Mouse (Mus musculus): Measurements from ENCODE around the gene Ccdc151. TPM values are rescaled to one million over a fixed set of nuclear protein-coding genes. Genes with fewer than 3 reads are reported as not detected.

Ccdc151 gene
- not detected for polyA plus RNA-seq (2015; fragmentation: Illumina TruSeq; extraction: RNeasy Lipid Tissue Mini Kit (QIAGEN cat#74804); ENCODE audit: insufficient read depth, low read depth, low replicate concordance)

DNA sequence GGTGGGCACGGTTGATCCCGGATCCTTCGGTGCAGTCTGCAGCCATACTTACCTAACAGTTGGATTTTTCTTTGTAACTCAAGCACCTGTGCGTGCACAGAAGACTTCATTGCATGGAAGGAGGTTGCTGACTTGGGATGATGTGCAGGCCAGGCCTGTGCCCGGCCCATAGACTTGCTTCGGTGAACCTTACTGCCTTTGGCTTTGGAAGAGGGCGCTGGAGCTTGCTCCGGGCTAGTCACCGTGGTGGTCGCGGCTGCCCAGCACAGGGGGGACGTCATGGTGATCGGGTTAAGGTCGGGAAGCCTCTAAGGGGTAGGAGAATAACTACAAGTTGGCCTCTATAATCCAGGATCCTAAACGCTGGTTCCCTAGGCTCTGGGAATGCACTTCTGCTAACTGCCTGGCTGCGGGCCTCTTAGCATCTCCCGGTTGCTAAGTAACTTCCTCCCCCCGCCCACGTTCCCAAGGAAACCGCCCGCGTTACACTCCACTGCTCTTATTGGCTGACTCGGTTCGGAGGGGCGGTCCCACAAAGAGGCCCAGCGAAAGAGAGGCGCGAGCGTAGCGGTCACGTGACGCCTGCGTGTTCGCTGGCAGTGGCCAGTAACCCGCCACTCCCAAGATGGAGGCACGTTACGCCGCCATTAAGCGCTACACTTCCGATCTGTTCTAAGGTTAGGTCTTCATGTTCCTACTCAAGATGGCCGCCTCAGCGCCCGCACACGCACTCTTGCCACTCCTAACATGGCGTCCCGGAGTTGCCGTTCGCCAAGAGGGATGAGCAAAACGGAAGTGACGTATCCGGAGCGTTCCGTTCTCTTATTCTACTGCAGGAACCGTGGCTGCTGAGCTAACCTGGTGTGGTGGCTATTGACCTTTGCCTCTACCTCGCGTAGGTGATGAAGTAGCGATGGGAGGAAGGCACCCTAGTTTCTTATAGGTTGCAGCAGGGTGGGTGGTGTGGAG, at the start of gene Ccdc151, which contains the start of gene Prkcsh:
Gene Ccdc151 (minus strand): TSS at position 441 of the 969 bp plus-strand sequence.
Gene Prkcsh (plus strand): TSS at position 613 of the 969 bp plus-strand sequence.

DNA sequence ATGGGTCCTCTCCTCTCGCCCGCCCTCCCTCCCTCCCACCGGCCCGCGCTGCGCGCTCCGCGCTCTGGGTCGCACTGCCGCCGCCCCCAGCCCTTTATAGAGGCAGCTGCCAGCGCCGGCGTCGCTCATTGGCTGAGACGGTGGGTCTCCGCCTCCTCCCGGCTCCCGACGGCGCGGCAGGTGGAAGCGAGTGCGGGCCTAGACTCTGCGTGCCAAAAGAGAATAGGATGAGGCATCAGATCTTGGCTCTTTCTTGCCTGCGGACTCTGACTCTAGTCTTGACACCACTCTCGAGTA, 49.5 kb upstream of the Ccdc151 start, which contains the start of gene Elavl3:
Gene Elavl3 (minus strand): TSS at position 66 of the 297 bp plus-strand sequence.

DNA sequence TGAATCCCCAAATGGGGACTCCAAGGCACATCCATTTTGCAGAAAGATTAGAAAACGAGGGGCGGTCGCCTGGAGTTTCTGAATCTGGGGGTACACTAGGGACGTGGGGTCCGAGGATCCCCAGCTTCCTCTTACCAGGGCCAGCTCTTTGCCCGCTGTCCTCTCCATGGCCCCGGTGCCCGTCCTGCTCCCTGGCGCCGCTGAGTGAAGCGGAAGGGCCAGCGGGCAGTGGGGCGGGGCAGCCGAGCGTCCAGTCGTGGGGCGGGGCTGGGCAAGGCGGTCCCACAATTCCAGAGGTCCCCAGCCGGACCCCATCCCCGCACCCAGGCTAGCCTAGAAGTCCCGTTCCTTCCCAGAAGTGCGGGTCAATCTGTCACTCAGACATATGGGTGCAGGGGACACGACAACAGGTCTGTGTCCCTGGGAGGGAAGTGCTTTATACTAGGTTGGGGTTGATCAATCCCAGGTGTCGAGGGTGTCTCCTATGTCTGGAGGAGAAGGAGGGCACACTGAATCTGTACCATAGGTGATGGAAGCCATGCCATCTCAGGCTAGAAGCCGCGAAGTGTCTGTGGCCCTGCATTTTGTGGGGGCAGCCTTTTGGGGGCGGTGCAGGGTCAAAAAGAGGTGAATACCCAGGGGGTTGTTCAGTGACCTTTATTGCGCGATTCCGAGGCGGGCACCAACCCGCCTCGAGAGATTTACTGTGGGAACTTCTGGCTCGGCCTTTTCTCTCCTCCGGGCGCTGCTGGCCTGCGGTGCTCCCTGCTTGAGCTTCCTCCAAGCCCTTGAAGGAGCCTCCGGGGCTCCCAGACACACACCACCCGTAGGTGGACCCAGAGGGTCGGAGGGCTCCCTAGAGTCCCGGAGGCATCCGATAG, 13.0 kb downstream of the Ccdc151 start, which contains the start of gene Rgl3:
Gene Rgl3 (minus strand): TSS at position 217 of the 881 bp plus-strand sequence.

DNA sequence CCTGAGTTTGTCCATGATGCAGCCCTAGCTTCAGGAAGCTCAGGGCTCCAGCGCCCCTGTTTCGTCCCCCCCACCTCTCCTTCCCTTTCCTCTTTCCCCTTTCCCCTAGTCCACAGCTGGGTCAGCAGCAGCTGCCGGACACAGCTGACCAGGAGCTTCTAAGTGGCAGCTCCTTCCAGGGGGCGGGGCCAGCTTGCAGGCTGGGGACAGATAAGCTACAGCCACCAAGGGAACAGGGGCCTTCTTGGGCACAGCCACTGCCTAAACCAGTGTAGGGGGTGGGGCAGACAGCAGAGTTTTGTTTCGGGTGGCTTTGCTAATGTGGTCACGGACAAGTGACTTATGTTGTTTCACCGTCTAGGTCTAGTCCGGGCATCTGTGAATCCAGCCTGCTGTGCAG, 39.0 kb downstream of the Ccdc151 start, which contains the start of gene Epor:
Gene Epor (minus strand): TSS at position 90 of the 400 bp plus-strand sequence.

DNA sequence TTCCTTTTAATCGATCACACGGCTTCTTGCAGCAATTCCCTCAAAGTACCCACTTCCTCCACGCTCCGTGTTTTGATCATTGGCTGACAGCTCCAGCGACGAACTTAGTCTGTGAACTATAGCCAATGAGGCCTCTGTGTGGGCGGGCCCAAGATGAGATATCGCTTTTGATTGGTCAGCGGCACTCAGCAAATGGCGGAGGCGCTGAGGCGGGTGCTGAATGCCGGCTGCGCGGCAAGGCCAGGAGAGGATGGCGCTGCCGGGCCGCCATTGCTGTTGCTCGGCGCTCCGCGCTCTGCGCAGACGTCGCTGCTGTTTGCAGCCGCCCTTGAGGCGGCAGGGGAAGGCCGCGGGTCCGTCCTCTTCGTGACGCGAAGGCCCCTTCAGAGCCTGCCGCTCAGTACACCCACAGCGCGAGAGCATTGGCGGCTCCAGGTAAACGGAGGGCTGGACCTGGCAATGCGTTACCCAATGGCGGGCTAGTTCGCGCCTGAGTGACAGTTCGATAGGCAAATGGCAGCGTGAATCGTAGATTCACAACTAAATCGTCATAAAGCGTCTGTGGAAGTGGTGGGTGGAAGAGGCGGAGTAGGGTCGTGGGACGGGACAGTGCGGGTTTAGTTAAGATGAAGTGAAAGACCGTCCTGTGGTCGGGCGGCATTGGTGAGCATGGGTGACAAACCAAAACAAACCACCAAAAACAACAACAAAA, 46.7 kb downstream of the Ccdc151 start, which contains the start of gene Swsap1:
Gene Swsap1 (plus strand): TSS at position 186 of the 712 bp plus-strand sequence.

Other genes starting within 250 kb of the Ccdc151 start
- gene Spc24, start 242.3 kb downstream of the Ccdc151 start, polyA plus RNA-seq (2015; fragmentation: Illumina TruSeq; extraction: RNeasy Lipid Tissue Mini Kit (QIAGEN cat#74804); ENCODE audit: insufficient read depth, low read depth, low replicate concordance), result 1.3 TPM
- 7.1 TPM for gene Kank2, start 203.9 kb downstream of the Ccdc151 start, polyA plus RNA-seq (2015; fragmentation: Illumina TruSeq; extraction: RNeasy Lipid Tissue Mini Kit (QIAGEN cat#74804); ENCODE audit: insufficient read depth, low read depth, low replicate concordance)
- 10.6 TPM for gene Angptl8, start 167.1 kb downstream of the Ccdc151 start, polyA plus RNA-seq (2015; fragmentation: Illumina TruSeq; extraction: RNeasy Lipid Tissue Mini Kit (QIAGEN cat#74804); ENCODE audit: insufficient read depth, low read depth, low replicate concordance)
- gene Dock6, start 150.0 kb downstream of the Ccdc151 start, polyA plus RNA-seq (2015; fragmentation: Illumina TruSeq; extraction: RNeasy Lipid Tissue Mini Kit (QIAGEN cat#74804); ENCODE audit: insufficient read depth, low read depth, low replicate concordance), result 15.0 TPM
- 25.1 TPM for gene Rab3d, start 84.4 kb downstream of the Ccdc151 start, polyA plus RNA-seq (2015; fragmentation: Illumina TruSeq; extraction: RNeasy Lipid Tissue Mini Kit (QIAGEN cat#74804); ENCODE audit: insufficient read depth, low read depth, low replicate concordance)
- gene Ccdc159, start 75.2 kb downstream of the Ccdc151 start, polyA plus RNA-seq (2015; fragmentation: Illumina TruSeq; extraction: RNeasy Lipid Tissue Mini Kit (QIAGEN cat#74804); ENCODE audit: insufficient read depth, low read depth, low replicate concordance), result 3.1 TPM
- 27.1 TPM for gene Tmem205, start 75.1 kb downstream of the Ccdc151 start, polyA plus RNA-seq (2015; fragmentation: Illumina TruSeq; extraction: RNeasy Lipid Tissue Mini Kit (QIAGEN cat#74804); ENCODE audit: insufficient read depth, low read depth, low replicate concordance)
- gene Plppr2, start 65.6 kb downstream of the Ccdc151 start, polyA plus RNA-seq (2015; fragmentation: Illumina TruSeq; extraction: RNeasy Lipid Tissue Mini Kit (QIAGEN cat#74804); ENCODE audit: insufficient read depth, low read depth, low replicate concordance), result 4.7 TPM
- gene Swsap1, start 46.9 kb downstream of the Ccdc151 start, polyA plus RNA-seq (2015; fragmentation: Illumina TruSeq; extraction: RNeasy Lipid Tissue Mini Kit (QIAGEN cat#74804); ENCODE audit: insufficient read depth, low read depth, low replicate concordance), result 3.1 TPM
- gene Epor, start 39.1 kb downstream of the Ccdc151 start, polyA plus RNA-seq (2015; fragmentation: Illumina TruSeq; extraction: RNeasy Lipid Tissue Mini Kit (QIAGEN cat#74804); ENCODE audit: insufficient read depth, low read depth, low replicate concordance), result not detected
- gene Rgl3, start 13.2 kb downstream of the Ccdc151 start, polyA plus RNA-seq (2015; fragmentation: Illumina TruSeq; extraction: RNeasy Lipid Tissue Mini Kit (QIAGEN cat#74804); ENCODE audit: insufficient read depth, low read depth, low replicate concordance), result 8.2 TPM
- 16.0 TPM for gene Prkcsh, start 172 bp upstream of the Ccdc151 start, polyA plus RNA-seq (2015; fragmentation: Illumina TruSeq; extraction: RNeasy Lipid Tissue Mini Kit (QIAGEN cat#74804); ENCODE audit: insufficient read depth, low read depth, low replicate concordance)
- 0.20 TPM for gene Elavl3, start 49.4 kb upstream of the Ccdc151 start, polyA plus RNA-seq (2015; fragmentation: Illumina TruSeq; extraction: RNeasy Lipid Tissue Mini Kit (QIAGEN cat#74804); ENCODE audit: insufficient read depth, low read depth, low replicate concordance)
- 1.6 TPM for gene Gm49318, start 68.6 kb upstream of the Ccdc151 start, polyA plus RNA-seq (2015; fragmentation: Illumina TruSeq; extraction: RNeasy Lipid Tissue Mini Kit (QIAGEN cat#74804); ENCODE audit: insufficient read depth, low read depth, low replicate concordance)
- 3.8 TPM for gene Zfp653, start 68.7 kb upstream of the Ccdc151 start, polyA plus RNA-seq (2015; fragmentation: Illumina TruSeq; extraction: RNeasy Lipid Tissue Mini Kit (QIAGEN cat#74804); ENCODE audit: insufficient read depth, low read depth, low replicate concordance)
- 7.1 TPM for gene Ecsit, start 82.8 kb upstream of the Ccdc151 start, polyA plus RNA-seq (2015; fragmentation: Illumina TruSeq; extraction: RNeasy Lipid Tissue Mini Kit (QIAGEN cat#74804); ENCODE audit: insufficient read depth, low read depth, low replicate concordance)
- gene Cnn1, start 96.6 kb upstream of the Ccdc151 start, polyA plus RNA-seq (2015; fragmentation: Illumina TruSeq; extraction: RNeasy Lipid Tissue Mini Kit (QIAGEN cat#74804); ENCODE audit: insufficient read depth, low read depth, low replicate concordance), result 3.7 TPM
- gene Elof1, start 114.5 kb upstream of the Ccdc151 start, polyA plus RNA-seq (2015; fragmentation: Illumina TruSeq; extraction: RNeasy Lipid Tissue Mini Kit (QIAGEN cat#74804); ENCODE audit: insufficient read depth, low read depth, low replicate concordance), result 31.4 TPM
- 7.5 TPM for gene Acp5, start 133.1 kb upstream of the Ccdc151 start, polyA plus RNA-seq (2015; fragmentation: Illumina TruSeq; extraction: RNeasy Lipid Tissue Mini Kit (QIAGEN cat#74804); ENCODE audit: insufficient read depth, low read depth, low replicate concordance)
- gene Pigyl, start 154.2 kb upstream of the Ccdc151 start, polyA plus RNA-seq (2015; fragmentation: Illumina TruSeq; extraction: RNeasy Lipid Tissue Mini Kit (QIAGEN cat#74804); ENCODE audit: insufficient read depth, low read depth, low replicate concordance), result 9.3 TPM
- 0.63 TPM for gene Zfp872, start 185.5 kb upstream of the Ccdc151 start, polyA plus RNA-seq (2015; fragmentation: Illumina TruSeq; extraction: RNeasy Lipid Tissue Mini Kit (QIAGEN cat#74804); ENCODE audit: insufficient read depth, low read depth, low replicate concordance)
- 11.5 TPM for gene Zfp809, start 223.1 kb upstream of the Ccdc151 start, polyA plus RNA-seq (2015; fragmentation: Illumina TruSeq; extraction: RNeasy Lipid Tissue Mini Kit (QIAGEN cat#74804); ENCODE audit: insufficient read depth, low read depth, low replicate concordance)

Measured in pancreas, adult 10 weeks (tissue).